Mouse (Mus musculus) lung, embryonic 16.5 days (tissue): Measurements from ENCODE around the gene Dnah10. TPM values are rescaled to one million over a fixed set of nuclear protein-coding genes. Genes with fewer than 3 reads are reported as not detected.

Experiments used
- ATAC-seq: fragments of 200-750 bp; cut with Nextera tagmentation; 2 replicates; pipeline ENCODE4 v1.8.0; 2017; ENCODE audit warnings: low read depth, mild to moderate bottlenecking, moderate library complexity
- H3K27ac ChIP-seq: fragments of 300-500 bp; sonication (generic); 2 replicates; pipeline ENCODE4 v1.5.1; 2014; ENCODE audit warnings: mild to moderate bottlenecking, control low read depth, low read length
- H3K27me3 ChIP-seq: fragments of 300-500 bp; sonication (generic); 2 replicates; pipeline ENCODE4 v1.6.1; 2014; ENCODE audit warnings: low read depth, low read length, mixed read lengths; ENCODE audit not compliant: control insufficient read depth, insufficient read depth
- H3K36me3 ChIP-seq: fragments of 300-500 bp; sonication (generic); 2 replicates; pipeline ENCODE4 v1.6.1; 2014; ENCODE audit warnings: low read length; ENCODE audit not compliant: control insufficient read depth, insufficient read depth
- H3K4me1 ChIP-seq: fragments of 300-500 bp; sonication (generic); replicated peaks from 2 replicates; pipeline ENCODE4 v1.6.1; 2014; ENCODE audit warnings: low read length, mixed read lengths; ENCODE audit not compliant: control insufficient read depth, insufficient read depth
- H3K4me2 ChIP-seq: fragments of 300-500 bp; sonication (generic); 2 replicates; pipeline ENCODE4 v1.6.1; 2014; ENCODE audit warnings: low read depth, low read length, control low read depth
- H3K4me3 ChIP-seq: fragments of 300-500 bp; sonication (generic); 2 replicates; pipeline ENCODE4 v1.5.1; 2014; ENCODE audit warnings: mild to moderate bottlenecking, low read length, control low read depth
- H3K9ac ChIP-seq: fragments of 300-500 bp; sonication (generic); 2 replicates; pipeline ENCODE4 v1.6.1; 2014; ENCODE audit warnings: low read length, control low read depth
- H3K9me3 ChIP-seq: fragments of 300-500 bp; sonication (generic); 2 replicates; pipeline ENCODE4 v1.6.1; 2016; ENCODE audit warnings: low read length; ENCODE audit not compliant: control insufficient read depth
- WGBS: fragments of 180-500 bp; shearing (Covaris S2); extraction: QIAGEN DNeasy Blood & Tissue Kit; methylation state at CpG from one replicate; pipeline ENCODE4 v1.1.7; 2014; 5-methylcytosine and 5-hydroxymethylcytosine counted together
- polyA plus RNA-seq: library from polyadenylated mRNA; unstranded; fragments of >200 nt; fragmentation: Nextera tagmentation; extraction: Ambion mirVana; gene quantifications from 2 replicates; pipeline ENCODE4 v1.2.1, GENCODE M21; 2015

Gene Dnah10
- polyA plus RNA-seq, 1 experiment from 2014 or later = 0.83 TPM

DNA sequence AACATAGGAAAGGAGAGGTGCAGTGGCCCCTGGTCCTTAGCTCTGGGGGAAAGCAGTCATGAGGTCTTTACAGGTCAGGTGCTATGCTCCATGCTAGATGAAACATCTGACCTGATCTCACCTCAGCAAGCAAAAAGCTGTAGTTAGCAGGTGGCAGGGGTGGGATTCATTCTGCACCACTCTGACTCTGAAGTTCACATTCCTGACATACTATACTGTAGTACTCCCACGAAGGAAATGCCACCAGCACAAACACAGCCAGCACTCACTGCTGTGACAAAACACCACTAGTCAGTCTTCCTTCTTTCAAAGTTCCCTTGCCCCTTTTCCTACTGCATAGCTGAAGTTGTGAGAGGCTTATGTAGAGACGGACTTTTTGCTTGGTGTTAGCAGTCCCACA is 127.4 kb downstream of the Dnah10 start:
- H3K4me2 ChIP-seq = no peak overlapping the region
- 10% methylated on average over 2 of the region's 2 CpGs for WGBS
- H3K4me3 ChIP-seq = no peak overlapping the region
- H3K36me3 ChIP-seq = no peaks in the 10 kb centered on the region
- H3K4me1 ChIP-seq = peaks cover 13% of the 10 kb centered on the region
- no peak overlapping the region for H3K9ac ChIP-seq
- peak overlapping the region; percentile 19 for H3K27ac ChIP-seq
- ATAC-seq = peak; percentile 70
- H3K9me3 ChIP-seq = no peaks in the 10 kb centered on the region
- H3K27me3 ChIP-seq = no peaks in the 10 kb centered on the region

DNA sequence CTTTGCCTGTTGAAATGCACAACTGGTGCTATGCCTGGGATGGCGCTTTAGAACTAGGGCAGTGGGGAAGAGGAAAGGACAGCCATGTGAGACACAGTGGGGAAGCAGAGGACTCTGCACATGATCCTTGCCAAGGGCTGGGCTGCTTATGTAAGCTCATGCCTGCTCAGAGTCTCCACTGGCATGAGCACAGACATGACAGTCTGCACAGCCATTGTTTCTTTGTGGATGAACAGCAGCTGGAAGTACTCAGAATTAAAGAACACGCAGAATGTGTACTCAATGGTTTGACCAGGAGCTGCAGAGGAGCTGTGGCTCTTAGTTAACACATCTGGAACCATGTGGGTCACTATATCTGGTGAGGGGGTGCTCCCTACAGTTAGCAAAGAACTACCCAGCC is 128.2 kb downstream of the Dnah10 start:
- Histone ChIP-seq H3K4me3 (no peak overlapping the region), H3K27me3 (no peaks in the 10 kb centered on the region), H3K4me2 (no peak overlapping the region), H3K27ac (peak overlapping the region; percentile 19), H3K9ac (no peak overlapping the region), H3K9me3 (no peaks in the 10 kb centered on the region), H3K4me1 (peaks cover 13% of the 10 kb centered on the region), H3K36me3 (no peaks in the 10 kb centered on the region)
- 52% methylated on average over 2 of the region's 2 CpGs for WGBS
- ATAC-seq = peak; percentile 82

DNA sequence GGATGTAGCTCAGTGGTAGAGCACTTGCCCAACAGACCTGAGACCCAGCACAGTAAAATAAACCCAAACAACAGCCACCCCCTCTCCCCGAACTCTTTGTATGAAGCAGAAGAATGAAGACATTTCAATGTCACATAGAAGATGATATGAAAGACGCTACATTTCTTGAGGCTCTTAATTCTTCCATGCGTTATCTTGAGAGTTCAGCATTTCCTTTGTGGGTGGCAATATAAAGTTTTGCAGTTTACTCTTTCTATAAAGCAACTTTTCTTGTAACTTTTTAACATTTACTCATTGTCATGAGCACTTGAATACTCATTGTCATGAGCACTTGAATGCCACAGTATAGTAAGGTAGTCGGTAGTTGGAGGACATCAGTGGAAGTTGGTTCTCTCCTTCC is 129.3 kb downstream of the Dnah10 start:
- no peak for ATAC-seq
- Histone ChIP-seq H3K27ac (no peak overlapping the region), H3K36me3 (no peaks in the 10 kb centered on the region), H3K4me1 (peaks cover 13% of the 10 kb centered on the region), H3K9ac (no peak overlapping the region), H3K27me3 (peaks cover 4% of the 10 kb centered on the region; the same call in 1 of the 2 replicates), H3K9me3 (no peaks in the 10 kb centered on the region), H3K4me3 (no peak overlapping the region), H3K4me2 (no peak overlapping the region)
- 79% methylated on average over 4 of the region's 4 CpGs for WGBS

DNA sequence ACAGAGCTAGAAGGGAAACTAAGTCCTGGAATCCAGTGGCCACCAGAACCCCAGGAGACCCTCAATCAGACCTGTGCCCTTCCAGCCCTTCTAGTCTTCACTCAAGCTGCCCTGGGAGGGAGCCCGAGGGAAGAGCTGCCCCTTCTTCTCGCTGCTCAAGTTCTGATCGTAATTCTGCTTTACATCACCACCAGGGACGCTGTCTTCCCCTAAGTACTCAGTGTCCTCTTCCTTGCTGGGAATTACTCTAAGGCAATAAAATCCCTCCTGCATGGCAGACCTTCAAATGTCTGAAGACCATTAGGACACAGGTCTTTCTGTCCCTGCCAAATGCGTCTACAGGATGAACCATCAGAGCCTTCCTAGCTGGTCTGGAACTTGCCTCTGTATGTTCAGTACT is 135.1 kb downstream of the Dnah10 start:
- Histone ChIP-seq H3K4me2 (no peak overlapping the region), H3K4me3 (no peak overlapping the region), H3K36me3 (no peaks in the 10 kb centered on the region), H3K27me3 (peaks cover 20% of the 10 kb centered on the region), H3K4me1 (peaks cover 11% of the 10 kb centered on the region), H3K9me3 (no peaks in the 10 kb centered on the region), H3K27ac (no peak overlapping the region), H3K9ac (no peak overlapping the region)
- ATAC-seq = no peak
- 26% methylated on average over 5 of the region's 5 CpGs for WGBS

DNA sequence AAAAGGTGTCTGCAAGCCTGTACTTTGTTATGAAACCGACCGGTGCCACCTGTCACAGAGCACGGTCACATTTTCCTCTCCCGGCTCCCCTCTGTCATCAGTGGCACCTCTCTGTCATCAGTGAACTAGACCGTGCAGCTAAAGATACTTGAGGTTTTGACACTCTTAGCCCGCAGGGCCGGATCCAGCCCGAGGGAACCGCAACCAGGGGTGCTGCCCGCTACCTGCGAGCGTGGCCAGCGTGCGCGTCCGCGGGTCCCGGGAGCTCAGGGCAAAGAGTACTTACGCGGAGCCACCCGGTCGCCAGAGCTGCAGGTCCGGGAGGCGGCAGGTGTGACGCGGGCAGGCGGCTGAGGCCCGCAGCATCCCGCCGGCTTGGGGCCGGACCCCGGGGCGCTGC is 136.6 kb downstream of the Dnah10 start:
- Histone ChIP-seq H3K27me3 (peaks cover 20% of the 10 kb centered on the region), H3K4me3 (peak overlapping the region; percentile 94), H3K4me2 (peak overlapping the region; percentile 97), H3K4me1 (peaks cover 11% of the 10 kb centered on the region), H3K9ac (peak overlapping the region; percentile 57), H3K36me3 (0 out of 2 replicates have a peak, but pooled peaks cover 3% of the 10 kb centered on the region), H3K27ac (peak overlapping the region; percentile 61; the same call in 1 of the 2 replicates), H3K9me3 (no peaks in the 10 kb centered on the region)
- under 1% methylated on average over 31 of the region's 33 CpGs for WGBS
- ATAC-seq = 0 out of 2 replicates have a peak, but pooled peaks have one; percentile 0

GRCm38 (mm10) chr5:124862013-124862866 is 137.4 kb downstream of the Dnah10 start, which contains the start of the genes Ccdc92 and Zfp664:
Gene Ccdc92, minus strand, starts transcription at chr5:124862424.
Gene Zfp664, plus strand, starts transcription at chr5:124862691.
- peak; percentile 93 for ATAC-seq
- H3K27ac ChIP-seq = peak within 1 kb of the TSS; percentile 93
- peak within 1 kb of the TSS; percentile 94 for H3K4me3 ChIP-seq
- H3K9me3 ChIP-seq = no peaks in the 10 kb centered on the region
- peak within 1 kb of the TSS; percentile 97 for H3K4me2 ChIP-seq
- peak within 1 kb of the TSS; percentile 93 for H3K9ac ChIP-seq
- peaks cover 3% of the 10 kb centered on the region; the same call in 1 of the 2 replicates for H3K36me3 ChIP-seq
- peaks cover 20% of the 10 kb centered on the region for H3K27me3 ChIP-seq
- peaks cover 11% of the 10 kb centered on the region for H3K4me1 ChIP-seq
- under 1% methylated on average over 80 of the region's 103 CpGs for WGBS

DNA sequence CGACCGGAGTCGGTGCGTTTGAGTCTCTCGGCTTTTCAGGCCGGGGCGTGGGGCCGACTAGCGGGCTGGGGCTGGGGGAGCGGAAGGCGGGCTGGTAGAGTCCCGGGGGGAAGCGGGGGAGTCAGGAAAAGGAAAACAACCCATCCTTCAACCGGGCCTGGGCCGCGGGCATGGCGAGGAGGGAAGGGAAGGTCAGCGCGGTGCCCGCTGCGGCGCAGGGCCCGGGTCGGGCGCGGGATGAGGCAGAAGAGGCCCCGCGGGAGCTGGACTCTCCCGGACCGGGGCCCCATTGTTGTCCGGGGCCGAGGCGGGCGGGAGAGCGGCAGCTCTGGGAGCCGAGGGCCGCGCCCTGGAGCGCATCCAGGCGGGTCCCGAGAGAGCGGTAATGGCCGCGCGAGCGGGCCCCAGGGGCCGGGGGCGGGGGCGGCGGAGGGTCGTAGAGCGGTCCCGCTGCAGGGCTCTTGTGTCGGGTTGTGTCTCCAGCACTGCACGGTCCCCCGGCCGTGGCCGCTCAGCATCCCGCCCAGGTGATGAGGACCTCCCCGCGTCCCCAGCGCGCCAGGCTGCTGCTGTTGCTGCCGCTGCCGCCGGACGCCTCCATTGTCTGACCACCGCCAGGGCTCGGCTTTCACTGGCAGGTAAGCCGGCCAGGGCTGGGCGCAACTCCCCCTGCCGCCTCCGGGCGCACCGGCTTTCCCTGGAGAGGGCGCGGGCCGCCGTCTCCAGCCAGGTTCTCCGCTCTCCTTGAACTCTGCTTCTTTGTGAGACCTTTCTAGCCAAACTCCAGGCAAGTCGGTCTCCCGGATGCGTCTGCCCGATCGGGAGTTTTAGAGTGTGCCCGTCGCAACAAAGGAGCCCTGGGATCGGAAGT is 138.2 kb downstream of the Dnah10 start:
- Histone ChIP-seq H3K4me1 (peaks cover 11% of the 10 kb centered on the region), H3K9ac (peak overlapping the region; percentile 93), H3K4me3 (peak overlapping the region; percentile 94), H3K4me2 (peak overlapping the region; percentile 74), H3K9me3 (no peaks in the 10 kb centered on the region), H3K27ac (peak overlapping the region; percentile 93), H3K36me3 (peaks cover 3% of the 10 kb centered on the region; the same call in 1 of the 2 replicates), H3K27me3 (peaks cover 20% of the 10 kb centered on the region)
- peak; percentile 37; the same call in 1 of the 2 replicates for ATAC-seq
- WGBS = under 1% methylated on average over 69 of the region's 88 CpGs

DNA sequence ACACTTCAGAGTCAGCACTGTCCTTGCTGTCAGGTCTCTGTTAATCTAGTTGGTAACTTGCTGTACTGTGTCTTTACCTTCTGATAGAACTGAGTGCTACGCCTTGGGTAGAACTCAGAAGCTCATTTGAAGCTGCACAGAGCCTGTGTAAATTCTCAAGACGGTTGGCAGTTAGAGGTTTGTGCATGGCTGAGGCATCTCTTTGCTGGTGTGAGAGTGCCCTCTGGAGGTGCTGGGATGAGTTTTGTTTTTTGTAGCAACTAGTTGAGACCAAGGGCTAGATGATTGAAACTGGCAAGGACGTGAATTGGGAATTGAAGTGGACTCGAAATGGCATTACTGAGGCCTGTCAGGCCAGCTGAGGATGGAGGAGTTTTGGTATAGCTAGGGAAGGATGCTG is 144.1 kb downstream of the Dnah10 start:
- H3K9ac ChIP-seq = no peak overlapping the region
- peaks cover 3% of the 10 kb centered on the region; the same call in 1 of the 2 replicates for H3K36me3 ChIP-seq
- H3K9me3 ChIP-seq = no peaks in the 10 kb centered on the region
- H3K4me2 ChIP-seq = no peak overlapping the region
- no peaks in the 10 kb centered on the region for H3K27me3 ChIP-seq
- no peak overlapping the region for H3K27ac ChIP-seq
- peaks cover 36% of the 10 kb centered on the region for H3K4me1 ChIP-seq
- WGBS = 37% methylated on average over 4 of the region's 4 CpGs
- no peak overlapping the region for H3K4me3 ChIP-seq
- ATAC-seq = no peak; the same call in 1 of the 2 replicates

DNA sequence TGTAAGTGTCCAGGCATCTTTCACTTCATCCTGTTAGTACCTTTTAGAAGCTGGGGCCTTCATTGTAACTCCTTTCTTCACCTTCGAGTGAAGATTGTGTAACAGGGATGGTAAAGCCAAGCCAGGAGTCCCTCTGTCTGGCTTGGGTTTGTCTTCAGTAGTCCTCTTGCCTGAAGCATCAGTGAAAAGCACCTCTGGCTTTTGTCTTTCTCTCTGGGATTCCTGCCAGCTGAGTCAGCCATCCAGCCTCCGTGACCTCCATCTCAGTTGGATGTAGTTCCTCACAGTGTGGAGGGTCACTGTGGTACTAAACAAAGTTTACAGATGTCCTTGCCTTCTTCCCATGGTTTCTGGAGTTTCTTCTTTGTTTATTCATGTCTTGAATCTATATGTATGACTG is 147.1 kb downstream of the Dnah10 start:
- no peak for ATAC-seq
- Histone ChIP-seq H3K4me2 (no peak overlapping the region), H3K27me3 (no peaks in the 10 kb centered on the region), H3K4me1 (peaks cover 36% of the 10 kb centered on the region), H3K9ac (no peak overlapping the region), H3K9me3 (no peaks in the 10 kb centered on the region), H3K4me3 (no peak overlapping the region), H3K27ac (peak overlapping the region; percentile 2; the same call in 1 of the 2 replicates), H3K36me3 (no peaks in the 10 kb centered on the region; the same call in 1 of the 2 replicates)
- WGBS = 23% methylated on average over 2 of the region's 2 CpGs
